Mouse (Mus musculus): ENCODE results near the gene Zkscan1. TPM values are rescaled to one million over a fixed set of nuclear protein-coding genes. Genes with fewer than 3 reads are reported as not detected.
"Not testable (repeated sequence)": the region's sequence is repeated elsewhere in the genome, so short reads cannot be mapped to it uniquely, and the experiment has no call there.

The Zkscan1 gene
- polyA plus RNA-seq, 1 experiment: 24.1 TPM

GRCm38 (mm10) chr5:138088366-138088765 is 3.5 kb downstream of the Zkscan1 start:
- TF ChIP-seq POLR2A (IDR thresholded peaks at IDR 0.05; ENCODE audit: borderline replicate concordance, extremely low read depth, insufficient read depth, insufficient read length, poor library complexity, severe bottlenecking) (no peak), CTCF (IDR thresholded peaks at IDR 0.05; ENCODE audit: borderline replicate concordance, extremely low read depth, insufficient read depth, insufficient read length) (no peak)
- DNase-seq (ENCODE audit: low read depth): no peak

GRCm38 (mm10) chr5:138089108-138089551 is 4.2 kb downstream of the Zkscan1 start:
- no peak for DNase-seq (ENCODE audit: low read depth)
- no peak for TF ChIP-seq POLR2A (IDR thresholded peaks at IDR 0.05; ENCODE audit: borderline replicate concordance, extremely low read depth, insufficient read depth, insufficient read length, poor library complexity, severe bottlenecking)
- no peak for TF ChIP-seq CTCF (IDR thresholded peaks at IDR 0.05; ENCODE audit: borderline replicate concordance, extremely low read depth, insufficient read depth, insufficient read length)

GRCm38 (mm10) chr5:138090271-138090670 is 5.4 kb downstream of the Zkscan1 start:
- DNase-seq (ENCODE audit: low read depth): peak; percentile 11
- peak; percentile 46; the same call in 1 of the 2 replicates for TF ChIP-seq CTCF (IDR thresholded peaks at IDR 0.05; ENCODE audit: borderline replicate concordance, extremely low read depth, insufficient read depth, insufficient read length)
- TF ChIP-seq POLR2A (IDR thresholded peaks at IDR 0.05; ENCODE audit: borderline replicate concordance, extremely low read depth, insufficient read depth, insufficient read length, poor library complexity, severe bottlenecking): no peak

GRCm38 (mm10) chr5:138090737-138091136 is 5.9 kb downstream of the Zkscan1 start:
- TF ChIP-seq CTCF (IDR thresholded peaks at IDR 0.05; ENCODE audit: borderline replicate concordance, extremely low read depth, insufficient read depth, insufficient read length) (no peak), POLR2A (IDR thresholded peaks at IDR 0.05; ENCODE audit: borderline replicate concordance, extremely low read depth, insufficient read depth, insufficient read length, poor library complexity, severe bottlenecking) (no peak)
- no peak for DNase-seq (ENCODE audit: low read depth)

GRCm38 (mm10) chr5:138092771-138093170 is 7.9 kb downstream of the Zkscan1 start:
- DNase-seq (ENCODE audit: low read depth): no peak
- no peak for TF ChIP-seq CTCF (IDR thresholded peaks at IDR 0.05; ENCODE audit: borderline replicate concordance, extremely low read depth, insufficient read depth, insufficient read length)

GRCm38 (mm10) chr5:138094474-138094873 is 9.6 kb downstream of the Zkscan1 start:
- no peak for DNase-seq (ENCODE audit: low read depth)
- TF ChIP-seq POLR2A (IDR thresholded peaks at IDR 0.05; ENCODE audit: borderline replicate concordance, extremely low read depth, insufficient read depth, insufficient read length, poor library complexity, severe bottlenecking) (no peak), CTCF (IDR thresholded peaks at IDR 0.05; ENCODE audit: borderline replicate concordance, extremely low read depth, insufficient read depth, insufficient read length) (no peak)

GRCm38 (mm10) chr5:138104976-138105375 is 20.1 kb downstream of the Zkscan1 start:
- DNase-seq (ENCODE audit: low read depth): no peak
- TF ChIP-seq CTCF (IDR thresholded peaks at IDR 0.05; ENCODE audit: borderline replicate concordance, extremely low read depth, insufficient read depth, insufficient read length) (no peak), POLR2A (IDR thresholded peaks at IDR 0.05; ENCODE audit: borderline replicate concordance, extremely low read depth, insufficient read depth, insufficient read length, poor library complexity, severe bottlenecking) (no peak)

- no peak for DNase-seq (ENCODE audit: low read depth)
- TF ChIP-seq POLR2A (IDR thresholded peaks at IDR 0.05; ENCODE audit: borderline replicate concordance, extremely low read depth, insufficient read depth, insufficient read length, poor library complexity, severe bottlenecking) (no peak), CTCF (IDR thresholded peaks at IDR 0.05; ENCODE audit: borderline replicate concordance, extremely low read depth, insufficient read depth, insufficient read length) (no peak)
These were observed 22.2 kb downstream of the Zkscan1 start for GRCm38 (mm10) chr5:138107130-138107529.

GRCm38 (mm10) chr5:138109847-138110396 is 25.0 kb downstream of the Zkscan1 start:
- not testable (repeated sequence) for DNase-seq (ENCODE audit: low read depth)

GRCm38 (mm10) chr5:138116255-138117198 is 31.6 kb downstream of the Zkscan1 start, which contains the start of gene Zscan21:
Zscan21 (plus strand) TSS chr5:138116903.
- TF ChIP-seq CTCF (IDR thresholded peaks at IDR 0.05; ENCODE audit: borderline replicate concordance, extremely low read depth, insufficient read depth, insufficient read length): no peak
- TF ChIP-seq POLR2A (IDR thresholded peaks at IDR 0.05; ENCODE audit: borderline replicate concordance, extremely low read depth, insufficient read depth, insufficient read length, poor library complexity, severe bottlenecking): peak; percentile 72; the same call in 1 of the 2 replicates
- DNase-seq (ENCODE audit: low read depth): peak; percentile 96

- no peak for TF ChIP-seq POLR2A (IDR thresholded peaks at IDR 0.05; ENCODE audit: borderline replicate concordance, extremely low read depth, insufficient read depth, insufficient read length, poor library complexity, severe bottlenecking)
- no peak for TF ChIP-seq CTCF (IDR thresholded peaks at IDR 0.05; ENCODE audit: borderline replicate concordance, extremely low read depth, insufficient read depth, insufficient read length)
- DNase-seq (ENCODE audit: low read depth): no peak
These were observed 32.5 kb downstream of the Zkscan1 start for GRCm38 (mm10) chr5:138117199-138118015.

Measured in brain, embryonic 14.5 days (tissue).